Mouse (Mus musculus): ENCODE measurements around the gene Urgcp.
A peak's percentile ranks its signal among the peaks of the same experiment; 100 is the strongest.

- TF ChIP-seq CEBPB (IDR thresholded peaks at IDR 0.05; ENCODE audit: insufficient read depth, poor library complexity, severe bottlenecking) (no peak), TCF12 (IDR thresholded peaks at IDR 0.05; ENCODE audit: insufficient read depth, poor library complexity, severe bottlenecking) (no peak), POLR2A (IDR thresholded peaks at IDR 0.05; ENCODE audit: insufficient read length, low read depth) (no peak), USF1 (IDR thresholded peaks at IDR 0.05; ENCODE audit: low read depth) (peak; percentile 98), MYOG (IDR thresholded peaks at IDR 0.05; ENCODE audit: control insufficient read depth in 1 of 3, insufficient read depth in 1 of 3, insufficient read length in 2 of 3, low read depth in 2 of 3) (peak; percentile 39 to 86 (median 72)), POLR2AphosphoS2 (IDR thresholded peaks at IDR 0.05; ENCODE audit: insufficient read length, low read depth) (no peak), SRF (IDR thresholded peaks at IDR 0.05; ENCODE audit: control insufficient read depth, insufficient read length, low read depth) (no peak), MYOD1 (IDR thresholded peaks at IDR 0.05; ENCODE audit: control insufficient read depth in 1 of 3, insufficient read length in 2 of 3, low read depth in 2 of 3) (peak in 2 of 3 experiments; percentile 86 to 87), MAX (IDR thresholded peaks at IDR 0.05; ENCODE audit: low read depth) (peak; percentile 86), TCF3 (IDR thresholded peaks at IDR 0.05; ENCODE audit: insufficient read length, low read depth) (no peak), E2F4 (IDR thresholded peaks at IDR 0.05; ENCODE audit: insufficient read depth) (no peak), REST (IDR thresholded peaks at IDR 0.05; ENCODE audit: insufficient read depth, insufficient read length) (no peak)
Observed at GRCm38 (mm10) chr11:5795706-5796105, 33.5 kb upstream of the Urgcp start.
